Mouse (Mus musculus) ES-E14 (cell line): ENCODE measurements around the gene Kcnc1.

Source experiments
- CHD2 ChIP-seq: IDR thresholded peaks from 2 replicates; pipeline ENCODE4 v1.6.1; 2014; ENCODE audit warnings: mild to moderate bottlenecking, low read depth, low read length, inconsistent platforms
- MAFK ChIP-seq: IDR thresholded peaks from 2 replicates; pipeline ENCODE4 v1.6.1; 2014; ENCODE audit warnings: mild to moderate bottlenecking, low read depth, low read length, inconsistent platforms; ENCODE audit not compliant: insufficient read depth
- ZNF384 ChIP-seq: IDR thresholded peaks from 2 replicates; pipeline ENCODE4 v1.6.1; 2012; ENCODE audit warnings: low read depth, low read length, inconsistent platforms

DNA sequence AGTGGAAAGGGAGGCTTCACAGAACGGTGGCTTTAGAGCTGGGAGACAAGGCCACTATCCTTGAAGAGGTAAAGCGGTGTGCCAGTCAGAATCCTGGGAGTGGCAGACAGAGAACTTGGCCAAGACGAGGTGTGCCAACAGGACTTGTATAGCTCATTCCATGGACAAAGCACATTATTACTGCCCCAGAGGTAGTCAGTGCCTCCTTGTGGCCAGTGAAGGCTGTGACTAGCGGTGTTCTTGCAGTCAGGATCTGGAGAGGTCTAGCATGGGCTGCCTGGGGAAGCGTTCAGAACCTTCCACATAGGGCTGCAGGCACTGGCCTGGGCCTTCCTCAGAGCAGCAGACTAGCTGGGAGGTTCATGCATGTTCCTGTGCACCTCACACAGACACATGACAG, 39.5 kb downstream of the Kcnc1 start:
- TF ChIP-seq CHD2, result no peak
- TF ChIP-seq ZNF384, result no peak
- TF ChIP-seq MAFK, result no peak
